Mouse (Mus musculus): ENCODE measurements around the gene Pigp. TPM values are rescaled to one million over a fixed set of nuclear protein-coding genes. Genes with fewer than 3 reads are reported as not detected.
A peak's percentile ranks its signal among the peaks of the same experiment; 100 is the strongest.

The Pigp gene
- polyA plus RNA-seq, 1 experiment from 2014 or later: 90.9 TPM

DNA sequence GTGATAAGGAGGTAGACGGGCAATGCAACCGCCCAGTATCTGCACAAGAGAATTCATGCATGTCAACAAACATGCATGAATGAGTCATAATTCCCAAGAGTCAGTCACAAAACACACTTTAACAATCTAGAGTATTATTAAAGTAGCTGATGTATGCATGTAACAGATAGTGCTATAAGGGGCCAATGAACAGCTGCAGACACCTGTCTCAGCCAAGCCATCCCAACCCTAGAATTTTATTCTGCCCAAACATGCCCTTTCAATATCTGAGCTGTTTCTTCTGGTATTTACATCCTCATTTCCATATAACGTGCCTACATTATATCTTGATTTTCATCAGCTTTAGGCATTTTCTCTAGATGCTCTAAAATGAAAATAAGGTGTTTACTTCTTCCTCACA, 6.2 kb downstream of the Pigp start:
- ATAC-seq (ENCODE audit: low FRiP score): no peak
- no peak for DNase-seq (ENCODE audit: low spot score)
- WGBS: 91% methylated on average over 3 of the region's 3 CpGs

GRCm38 (mm10) chr16:94363814-94364213, 7.8 kb downstream of the Pigp start:
- Histone ChIP-seq H3K4me1 (replicated peaks; ENCODE audit: control insufficient read depth, insufficient read depth, low read length) (no peaks in the 10 kb centered on the region; the same call in 1 of the 2 replicates), H3K27me3 (ENCODE audit: control insufficient read depth, insufficient read depth, low read length) (no peaks in the 10 kb centered on the region), H3K4me3 (ENCODE audit: low read depth, low read length) (no peak overlapping the region), H3K9ac (ENCODE audit: low read depth, low read length) (no peak overlapping the region), H3K4me2 (replicated peaks; ENCODE audit: low read depth, low read length) (no peak overlapping the region), H3K36me3 (ENCODE audit: control insufficient read depth, insufficient read depth, low read length) (no peaks in the 10 kb centered on the region), H3K9me3 (ENCODE audit: control insufficient read depth, low read length) (no peaks in the 10 kb centered on the region), H3K27ac (ENCODE audit: low read depth, low read length) (no peak overlapping the region)
- no peak for ATAC-seq (ENCODE audit: low FRiP score)
- DNase-seq (ENCODE audit: low spot score): no peak
- 91% methylated on average over 4 of the region's 4 CpGs for WGBS

More for the DNA sequence above, 6.2 kb downstream of the Pigp start:
- Histone ChIP-seq H3K27me3 (ENCODE audit: control insufficient read depth, insufficient read depth, low read length) (no peaks in the 10 kb centered on the region), H3K4me2 (replicated peaks; ENCODE audit: low read depth, low read length) (no peak overlapping the region), H3K4me3 (ENCODE audit: low read depth, low read length) (no peak overlapping the region), H3K27ac (ENCODE audit: low read depth, low read length) (no peak overlapping the region), H3K36me3 (ENCODE audit: control insufficient read depth, insufficient read depth, low read length) (no peaks in the 10 kb centered on the region), H3K4me1 (replicated peaks; ENCODE audit: control insufficient read depth, insufficient read depth, low read length) (no peaks in the 10 kb centered on the region; the same call in 1 of the 2 replicates), H3K9me3 (ENCODE audit: control insufficient read depth, low read length) (no peaks in the 10 kb centered on the region), H3K9ac (ENCODE audit: low read depth, low read length) (no peak overlapping the region)

GRCm38 (mm10) chr16:94362174-94362873, 9.3 kb downstream of the Pigp start:
- WGBS: 49% methylated on average over 10 of the region's 10 CpGs
- ATAC-seq (ENCODE audit: low FRiP score): peak; percentile 57; the same call in 1 of the 2 replicates

GRCm38 (mm10) chr16:94360578-94361350, 10.9 kb downstream of the Pigp start:
- Histone ChIP-seq H3K9me3 (ENCODE audit: control insufficient read depth, low read length) (no peaks in the 10 kb centered on the region), H3K4me3 (ENCODE audit: low read depth, low read length) (no peak overlapping the region), H3K4me1 (replicated peaks; ENCODE audit: control insufficient read depth, insufficient read depth, low read length) (no peaks in the 10 kb centered on the region; the same call in 1 of the 2 replicates), H3K27me3 (ENCODE audit: control insufficient read depth, insufficient read depth, low read length) (no peaks in the 10 kb centered on the region), H3K27ac (ENCODE audit: low read depth, low read length) (no peak overlapping the region), H3K4me2 (replicated peaks; ENCODE audit: low read depth, low read length) (no peak overlapping the region), H3K36me3 (ENCODE audit: control insufficient read depth, insufficient read depth, low read length) (no peaks in the 10 kb centered on the region), H3K9ac (ENCODE audit: low read depth, low read length) (no peak overlapping the region)
- ATAC-seq (ENCODE audit: low FRiP score): no peak
- whole genome bisulfite sequencing: 91% methylated on average over 13 of the region's 13 CpGs
- DNase-seq (ENCODE audit: low spot score): no peak

More at GRCm38 (mm10) chr16:94362174-94362873, 9.3 kb downstream of the Pigp start:
- Histone ChIP-seq H3K27me3 (ENCODE audit: control insufficient read depth, insufficient read depth, low read length) (no peaks in the 10 kb centered on the region), H3K4me2 (replicated peaks; ENCODE audit: low read depth, low read length) (no peak overlapping the region), H3K4me1 (replicated peaks; ENCODE audit: control insufficient read depth, insufficient read depth, low read length) (no peaks in the 10 kb centered on the region; the same call in 1 of the 2 replicates), H3K36me3 (ENCODE audit: control insufficient read depth, insufficient read depth, low read length) (no peaks in the 10 kb centered on the region), H3K27ac (ENCODE audit: low read depth, low read length) (no peak overlapping the region), H3K4me3 (ENCODE audit: low read depth, low read length) (no peak overlapping the region), H3K9me3 (ENCODE audit: control insufficient read depth, low read length) (no peaks in the 10 kb centered on the region), H3K9ac (ENCODE audit: low read depth, low read length) (no peak overlapping the region)
- peak; percentile 45 for DNase-seq (ENCODE audit: low spot score)

GRCm38 (mm10) chr16:94358091-94358490, 13.6 kb downstream of the Pigp start:
- Histone ChIP-seq H3K4me2 (replicated peaks; ENCODE audit: low read depth, low read length) (no peak overlapping the region), H3K27me3 (ENCODE audit: control insufficient read depth, insufficient read depth, low read length) (no peaks in the 10 kb centered on the region), H3K9me3 (ENCODE audit: control insufficient read depth, low read length) (no peaks in the 10 kb centered on the region), H3K9ac (ENCODE audit: low read depth, low read length) (no peak overlapping the region), H3K27ac (ENCODE audit: low read depth, low read length) (no peak overlapping the region), H3K36me3 (ENCODE audit: control insufficient read depth, insufficient read depth, low read length) (no peaks in the 10 kb centered on the region), H3K4me1 (replicated peaks; ENCODE audit: control insufficient read depth, insufficient read depth, low read length) (no peaks in the 10 kb centered on the region; the same call in 1 of the 2 replicates), H3K4me3 (ENCODE audit: low read depth, low read length) (no peak overlapping the region)
- ATAC-seq (ENCODE audit: low FRiP score): no peak
- WGBS: 93% methylated on average over 3 of the region's 3 CpGs
- no peak for DNase-seq (ENCODE audit: low spot score)

DNA sequence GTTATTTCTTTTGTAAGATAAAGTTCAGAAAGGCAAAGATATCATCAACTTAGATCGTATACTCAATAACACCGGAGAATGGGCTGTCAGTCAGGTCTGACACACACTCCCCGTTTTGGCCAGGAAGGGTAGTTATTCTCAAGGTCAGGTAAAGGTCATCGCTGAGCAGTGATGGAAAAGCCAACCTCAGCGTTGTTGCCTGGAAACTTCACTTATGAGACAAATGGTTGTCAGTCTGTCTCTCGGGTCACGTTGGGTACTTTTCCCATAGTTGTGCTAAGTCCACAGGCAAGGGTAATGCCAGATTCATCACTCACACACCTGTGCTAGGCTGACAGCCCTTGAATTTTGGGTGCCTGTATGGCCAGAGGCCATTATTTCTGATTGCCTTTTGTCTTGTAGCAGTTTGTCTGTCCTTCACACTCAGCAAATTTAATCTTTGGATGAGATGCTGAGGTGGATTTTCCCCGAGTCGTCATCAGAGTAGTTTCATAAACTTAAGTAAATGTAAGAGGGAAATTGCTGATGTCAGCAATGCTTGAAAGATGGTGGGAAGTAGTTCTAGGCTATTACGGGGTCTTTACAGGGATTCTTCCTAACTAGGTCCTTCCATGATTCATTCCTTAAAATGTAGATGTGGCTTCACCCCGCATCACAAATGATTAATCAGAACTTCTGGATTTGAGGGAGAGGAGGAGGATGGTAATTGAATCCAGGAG, 14.7 kb downstream of the Pigp start:
- Histone ChIP-seq H3K36me3 (ENCODE audit: control insufficient read depth, insufficient read depth, low read length) (no peaks in the 10 kb centered on the region), H3K27ac (ENCODE audit: low read depth, low read length) (no peak overlapping the region), H3K9me3 (ENCODE audit: control insufficient read depth, low read length) (no peaks in the 10 kb centered on the region), H3K4me3 (ENCODE audit: low read depth, low read length) (no peak overlapping the region), H3K27me3 (ENCODE audit: control insufficient read depth, insufficient read depth, low read length) (no peaks in the 10 kb centered on the region), H3K4me1 (replicated peaks; ENCODE audit: control insufficient read depth, insufficient read depth, low read length) (no peaks in the 10 kb centered on the region), H3K4me2 (replicated peaks; ENCODE audit: low read depth, low read length) (no peak overlapping the region), H3K9ac (ENCODE audit: low read depth, low read length) (no peak overlapping the region)
- DNase-seq (ENCODE audit: low spot score) (no peak), ATAC-seq (ENCODE audit: low FRiP score) (no peak)
- WGBS: 82% methylated on average over 11 of the region's 11 CpGs

GRCm38 (mm10) chr16:94356046-94356445, 15.6 kb downstream of the Pigp start:
- H3K4me1 ChIP-seq (replicated peaks; ENCODE audit: control insufficient read depth, insufficient read depth, low read length): no peaks in the 10 kb centered on the region
- H3K9me3 ChIP-seq (ENCODE audit: control insufficient read depth, low read length): no peaks in the 10 kb centered on the region
- no peak overlapping the region for H3K4me2 ChIP-seq (replicated peaks; ENCODE audit: low read depth, low read length)
- DNase-seq (ENCODE audit: low spot score): no peak
- H3K27me3 ChIP-seq (ENCODE audit: control insufficient read depth, insufficient read depth, low read length): no peaks in the 10 kb centered on the region
- no peak overlapping the region for H3K4me3 ChIP-seq (ENCODE audit: low read depth, low read length)
- no peak overlapping the region for H3K9ac ChIP-seq (ENCODE audit: low read depth, low read length)
- H3K36me3 ChIP-seq (ENCODE audit: control insufficient read depth, insufficient read depth, low read length): no peaks in the 10 kb centered on the region
- 71% methylated on average over 7 of the region's 7 CpGs for WGBS
- ATAC-seq (ENCODE audit: low FRiP score): no peak
- H3K27ac ChIP-seq (ENCODE audit: low read depth, low read length): no peak overlapping the region

GRCm38 (mm10) chr16:94354450-94354849, 17.2 kb downstream of the Pigp start:
- H3K4me1 ChIP-seq (replicated peaks; ENCODE audit: control insufficient read depth, insufficient read depth, low read length): no peaks in the 10 kb centered on the region
- no peak overlapping the region for H3K4me3 ChIP-seq (ENCODE audit: low read depth, low read length)
- H3K4me2 ChIP-seq (replicated peaks; ENCODE audit: low read depth, low read length): no peak overlapping the region
- no peaks in the 10 kb centered on the region for H3K36me3 ChIP-seq (ENCODE audit: control insufficient read depth, insufficient read depth, low read length)
- ATAC-seq (ENCODE audit: low FRiP score): no peak
- no peaks in the 10 kb centered on the region for H3K27me3 ChIP-seq (ENCODE audit: control insufficient read depth, insufficient read depth, low read length)
- no peak overlapping the region for H3K9ac ChIP-seq (ENCODE audit: low read depth, low read length)
- DNase-seq (ENCODE audit: low spot score): no peak
- H3K27ac ChIP-seq (ENCODE audit: low read depth, low read length): no peak overlapping the region
- WGBS: 62% methylated on average over 9 of the region's 9 CpGs
- no peaks in the 10 kb centered on the region for H3K9me3 ChIP-seq (ENCODE audit: control insufficient read depth, low read length)
